Mouse (Mus musculus): ENCODE measurements around the gene Cmss1. TPM values are rescaled to one million over a fixed set of nuclear protein-coding genes. Genes with fewer than 3 reads are reported as not detected.
"Not testable (repeated sequence)": the region's sequence is repeated elsewhere in the genome, so short reads cannot be mapped to it uniquely, and the experiment has no call there.

Cmss1 gene
- total RNA-seq, 2 experiments from 2014 or later = 15.0 to 16.9 TPM

DNA sequence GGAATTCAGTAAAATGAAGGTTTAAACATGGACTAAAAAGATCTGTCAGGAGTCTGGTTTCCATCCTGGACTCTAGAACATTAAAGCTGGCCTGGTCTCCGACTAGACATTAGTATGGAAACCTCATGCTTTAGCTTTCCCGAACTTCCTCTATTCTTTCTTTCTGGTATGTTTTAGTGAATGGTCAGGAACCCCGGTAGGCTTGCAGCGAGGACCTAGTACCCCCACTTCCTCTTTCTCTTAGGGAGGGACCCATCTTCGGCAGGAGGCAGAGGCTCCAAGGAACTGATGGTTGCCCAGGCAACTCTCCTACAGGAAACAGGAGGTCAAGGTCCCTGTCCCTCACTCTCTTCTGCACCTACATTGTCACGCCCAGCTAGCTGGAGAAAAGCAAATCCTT is 210.4 kb downstream of the Cmss1 start:
- no peak for DNase-seq (ENCODE audit: low spot score in 2 of 2)

DNA sequence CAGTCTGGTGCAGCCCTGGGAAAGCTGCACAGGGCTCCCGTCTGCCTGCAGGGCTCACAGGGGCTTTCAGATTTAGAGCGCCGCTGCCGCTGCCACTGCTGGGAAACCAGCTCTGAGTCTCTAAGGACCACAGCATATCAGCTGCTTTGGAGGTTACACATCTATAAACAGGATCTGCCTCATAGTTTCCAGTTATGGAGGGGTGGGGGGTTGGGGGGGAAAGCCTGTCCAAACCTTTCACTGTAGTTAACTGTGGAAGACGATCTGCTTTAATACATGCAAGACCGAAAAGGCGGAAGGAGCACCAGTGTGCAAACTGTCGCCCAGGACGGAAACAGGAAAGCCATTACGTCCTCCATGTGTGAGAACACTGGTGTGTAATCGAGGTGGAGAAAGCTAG is 213.5 kb downstream of the Cmss1 start:
- no peak for DNase-seq (ENCODE audit: low spot score in 2 of 2)

DNA sequence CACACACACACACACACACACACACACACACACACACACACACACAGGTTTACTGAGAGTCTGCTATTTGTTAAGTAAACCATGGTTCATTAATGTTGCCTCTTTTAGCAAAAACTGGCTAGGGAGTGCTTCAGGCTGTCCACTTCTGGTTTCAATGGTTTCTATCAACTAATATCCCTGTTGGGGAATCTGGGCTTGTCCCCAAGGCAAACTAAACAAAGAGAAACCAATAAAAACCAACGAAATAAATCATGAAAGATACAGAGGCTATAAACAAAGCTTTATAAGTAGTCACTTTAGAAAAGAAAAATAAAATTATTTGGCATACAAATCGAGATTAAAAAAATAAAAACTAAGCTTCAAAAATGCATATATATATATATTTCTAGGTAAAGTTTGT is 214.2 kb downstream of the Cmss1 start:
- no peak for DNase-seq (ENCODE audit: low spot score in 2 of 2)

DNA sequence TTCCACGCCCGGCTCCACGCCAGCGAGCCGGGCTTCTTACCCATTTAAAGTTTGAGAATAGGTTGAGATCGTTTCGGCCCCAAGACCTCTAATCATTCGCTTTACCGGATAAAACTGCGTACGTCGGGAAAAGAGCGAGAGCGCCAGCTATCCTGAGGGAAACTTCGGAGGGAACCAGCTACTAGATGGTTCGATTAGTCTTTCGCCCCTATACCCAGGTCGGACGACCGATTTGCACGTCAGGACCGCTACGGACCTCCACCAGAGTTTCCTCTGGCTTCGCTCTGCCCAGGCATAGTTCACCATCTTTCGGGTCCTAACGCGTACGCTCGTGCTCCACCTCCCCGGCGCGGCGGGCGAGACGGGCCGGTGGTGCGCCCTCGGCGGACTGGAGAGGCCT is 215.5 kb downstream of the Cmss1 start:
- DNase-seq (ENCODE audit: low spot score in 2 of 2) = not testable (repeated sequence)

DNA sequence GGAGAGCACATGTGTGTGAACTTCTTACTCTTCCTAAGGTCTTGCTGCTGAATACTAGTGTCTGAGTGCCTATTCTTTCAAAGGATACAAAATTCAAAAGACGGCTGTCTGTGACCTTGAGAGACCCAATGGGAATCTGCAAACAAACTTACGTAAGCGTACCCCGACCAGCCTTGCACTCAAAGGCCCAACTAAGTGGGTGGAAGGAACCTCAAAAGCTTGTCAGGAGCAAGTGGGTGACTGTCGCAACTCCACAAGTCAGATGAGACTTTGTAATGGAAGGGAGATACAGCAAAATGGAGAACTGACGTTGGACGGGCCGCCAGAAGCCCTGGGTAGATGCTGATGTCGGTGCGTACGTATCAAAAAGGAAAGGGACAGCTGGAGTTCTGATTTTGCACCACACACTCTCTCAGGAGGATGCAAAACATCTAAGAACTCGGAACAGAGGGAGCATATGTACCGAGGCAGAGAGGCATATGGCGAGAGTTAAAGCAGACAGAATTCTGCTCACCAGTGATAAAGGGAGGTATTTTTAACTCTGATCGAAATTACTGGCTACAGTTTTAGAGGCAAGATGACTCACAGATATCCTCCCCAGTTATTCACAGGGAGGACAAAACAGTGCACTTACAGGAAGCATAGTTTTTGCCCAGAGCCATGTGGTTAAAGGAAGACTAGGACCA is 217.0 kb downstream of the Cmss1 start:
- no peak for DNase-seq (ENCODE audit: low spot score in 2 of 2)

DNA sequence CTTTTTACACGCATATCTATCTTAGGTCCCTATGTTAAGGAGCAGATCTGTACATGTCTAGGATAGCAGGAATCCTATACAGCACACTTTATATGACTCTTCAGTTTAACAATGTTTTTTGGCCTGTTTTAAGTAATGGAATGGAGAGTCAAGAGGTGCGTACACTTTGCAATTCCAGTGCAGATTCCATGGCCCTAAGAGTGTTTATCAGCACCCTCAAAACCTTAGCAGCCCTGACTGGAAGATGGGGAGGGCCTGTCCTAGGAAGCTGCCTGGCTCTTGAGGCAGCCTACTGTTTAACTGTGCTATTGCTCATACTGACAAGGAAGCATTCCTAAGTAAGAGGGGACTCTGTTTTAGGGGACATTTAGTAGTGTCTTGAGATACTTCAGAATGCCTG is 222.4 kb downstream of the Cmss1 start:
- DNase-seq (ENCODE audit: low spot score in 2 of 2) = no peak

DNA sequence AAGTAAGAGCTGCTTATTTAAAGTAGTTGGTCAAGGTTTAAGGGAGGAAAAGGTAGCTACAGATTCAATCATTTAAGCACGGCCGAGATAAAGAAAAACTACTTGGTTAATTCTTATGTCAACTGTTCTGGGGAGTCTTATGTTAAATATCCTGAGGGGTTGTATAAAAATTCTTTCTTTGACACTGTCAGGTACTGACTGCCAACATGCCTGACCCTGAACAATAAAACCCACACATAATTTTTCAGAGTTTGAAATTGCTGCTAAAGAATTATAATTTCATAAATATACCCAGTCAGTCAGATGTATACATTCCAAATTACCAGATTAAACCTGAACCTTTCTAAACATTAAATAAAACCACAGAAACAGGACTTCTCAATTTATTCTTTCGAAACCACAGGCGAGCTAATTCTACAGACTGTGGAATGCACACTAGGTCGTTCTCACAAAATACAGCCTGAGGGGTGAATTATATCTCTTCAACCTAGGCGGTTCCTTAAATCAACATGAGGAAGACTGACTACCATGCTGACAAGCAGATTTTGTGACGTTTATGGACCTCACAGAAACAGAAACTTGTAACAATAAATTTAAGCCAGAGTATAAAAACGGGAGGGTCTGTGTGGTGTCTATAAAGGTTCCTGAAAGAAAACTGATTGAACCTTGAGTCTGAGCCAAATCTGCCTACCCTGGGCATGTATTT is 223.2 kb downstream of the Cmss1 start:
- no peak for DNase-seq (ENCODE audit: low spot score in 2 of 2)

DNA sequence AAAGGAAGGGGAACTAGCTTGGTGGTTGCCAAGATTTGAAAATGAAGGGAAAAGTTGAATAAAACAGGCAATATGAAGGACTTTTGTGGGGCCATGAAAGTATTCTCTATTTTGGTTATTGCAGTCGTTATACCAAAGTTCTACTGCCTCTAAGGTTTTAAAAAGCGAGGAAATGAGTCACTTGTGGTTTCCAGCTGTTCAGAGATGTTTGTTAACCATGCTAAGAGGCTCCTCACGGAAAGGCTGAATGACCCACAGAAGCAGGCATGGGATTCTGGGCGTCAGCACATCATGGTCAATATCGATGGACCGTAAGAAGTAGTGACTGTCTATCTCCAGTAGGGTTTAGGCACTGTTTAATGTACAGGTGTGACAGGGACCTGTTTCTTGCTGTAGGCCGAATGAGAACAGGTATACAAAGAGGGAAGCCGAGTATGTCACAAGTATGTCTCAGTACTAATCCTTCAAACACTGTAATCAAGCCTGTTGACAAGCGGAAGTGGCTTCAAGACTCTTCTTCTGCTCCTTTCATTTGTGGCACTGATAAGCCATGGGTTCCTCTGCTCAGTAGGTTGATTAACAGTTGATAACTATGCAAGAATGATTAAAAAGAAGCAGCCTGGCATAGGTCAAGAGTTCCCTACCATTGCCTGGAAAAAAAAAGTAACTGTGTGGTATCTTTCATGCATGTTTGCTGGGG is 227.9 kb downstream of the Cmss1 start:
- DNase-seq (ENCODE audit: low spot score in 2 of 2) = no peak

DNA sequence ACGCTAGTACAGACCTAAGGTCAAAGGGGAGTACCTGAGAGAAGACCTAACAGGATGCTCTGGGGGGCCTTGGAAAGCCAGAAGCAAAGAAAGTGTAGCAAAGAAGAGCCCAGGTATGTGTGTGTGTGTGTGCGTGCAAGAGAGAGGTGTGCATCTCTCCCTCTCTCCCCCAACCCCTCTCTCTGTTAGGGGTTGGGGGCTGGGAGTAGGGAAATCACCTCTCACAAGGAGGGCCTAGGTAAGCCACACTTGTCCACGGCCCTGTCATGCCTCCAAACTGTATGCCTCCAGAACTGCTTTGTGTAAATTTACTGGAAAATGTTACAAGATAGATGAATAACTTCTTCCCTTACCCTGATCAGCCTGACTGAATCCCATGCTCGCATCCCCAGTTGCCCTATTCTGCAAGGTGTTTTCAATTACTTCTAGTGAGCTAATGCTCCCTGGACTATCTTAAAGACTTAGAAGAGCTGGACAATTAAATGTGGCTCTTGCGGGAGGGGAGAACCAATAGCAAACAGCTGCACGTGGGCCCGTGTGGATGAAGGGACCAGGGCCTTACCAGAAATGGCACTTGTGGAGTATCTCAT is 231.3 kb downstream of the Cmss1 start:
- no peak for DNase-seq (ENCODE audit: low spot score in 2 of 2)

DNA sequence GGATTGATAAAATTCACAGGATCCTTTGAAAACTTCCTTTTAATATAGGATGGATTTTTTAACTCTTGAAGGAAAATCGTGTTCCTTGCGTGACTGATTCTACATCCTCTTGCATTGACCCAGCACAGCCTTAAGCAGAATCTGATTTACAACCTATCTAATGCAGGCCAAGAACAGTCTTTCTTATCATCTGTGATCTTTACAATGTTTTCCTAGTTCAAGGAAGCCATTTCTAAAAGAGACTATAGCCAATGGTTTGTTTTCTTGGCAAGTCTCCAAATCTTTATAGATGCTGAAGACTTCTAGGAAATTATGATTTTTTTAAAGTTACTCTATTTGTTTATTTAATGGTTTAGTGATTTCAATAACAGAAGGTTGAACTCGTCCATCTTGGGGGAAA is 234.5 kb downstream of the Cmss1 start:
- no peak for DNase-seq (ENCODE audit: low spot score in 2 of 2)

DNA sequence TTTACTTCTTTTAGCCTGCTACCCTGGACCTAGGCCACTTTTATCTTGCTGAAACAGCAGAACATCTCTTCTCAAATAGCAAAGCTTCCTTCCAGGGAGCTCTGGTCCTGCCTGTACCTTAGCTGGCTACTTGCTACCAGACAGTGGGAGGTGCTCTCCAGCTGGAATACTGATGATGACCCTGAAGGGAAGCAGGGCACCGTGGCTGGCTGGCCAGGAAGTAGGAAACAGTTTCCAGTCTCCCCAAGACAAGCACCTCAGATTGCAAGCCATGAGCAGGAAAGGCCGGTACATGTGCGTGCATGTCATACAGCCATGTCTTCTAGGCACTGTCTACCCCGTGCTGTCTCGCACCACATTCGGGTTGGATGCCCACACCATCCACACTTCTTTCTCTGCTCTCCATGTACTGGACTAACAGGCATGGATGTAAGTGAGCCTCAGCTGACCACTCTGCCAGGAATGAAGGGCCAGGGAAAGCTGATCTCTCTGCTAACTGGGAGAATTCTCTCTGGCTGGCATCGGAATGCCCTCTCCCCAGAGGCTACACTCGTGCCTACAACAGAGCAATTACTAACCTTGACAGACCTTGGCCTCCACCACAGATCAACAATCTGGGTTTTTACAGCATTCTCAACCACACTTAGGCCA is 236.7 kb downstream of the Cmss1 start:
- DNase-seq (ENCODE audit: low spot score in 2 of 2) = no peak

DNA sequence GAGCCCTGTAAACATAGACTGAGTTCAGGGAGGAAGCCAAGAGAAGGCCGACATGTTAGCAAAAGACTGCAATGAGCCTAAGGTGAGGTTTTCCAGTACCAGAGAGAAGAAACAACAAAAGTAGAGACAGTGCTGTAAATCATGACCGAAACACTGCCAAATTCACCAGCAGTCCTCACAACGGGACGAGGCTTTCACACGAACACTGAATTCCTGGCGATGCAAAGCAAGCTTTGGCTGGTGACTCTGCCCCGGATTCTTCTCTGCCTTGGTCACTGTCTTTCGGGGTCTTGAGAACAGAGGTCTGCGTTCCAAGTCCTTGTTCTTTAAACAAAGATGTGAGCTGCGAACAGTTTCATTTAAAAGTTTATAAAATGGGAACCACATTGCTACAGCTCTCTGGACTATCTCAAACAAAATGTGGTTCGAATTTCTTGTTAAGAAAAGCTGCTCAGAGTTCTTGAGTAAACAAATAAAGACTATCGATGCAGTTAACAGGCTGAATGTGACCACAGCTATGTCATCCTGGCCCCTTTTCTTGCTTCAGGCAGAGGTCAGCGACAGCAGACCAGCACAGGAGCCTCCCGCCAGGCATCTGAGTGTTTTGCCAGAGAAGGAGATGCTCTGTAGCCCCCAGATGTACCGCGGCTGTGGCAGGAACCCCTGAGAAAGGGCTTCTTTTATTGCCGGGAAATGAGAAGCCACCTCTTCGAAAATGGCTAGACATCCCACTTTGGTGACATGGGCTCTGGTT is 239.5 kb downstream of the Cmss1 start:
- DNase-seq (ENCODE audit: low spot score in 2 of 2) = no peak

DNA sequence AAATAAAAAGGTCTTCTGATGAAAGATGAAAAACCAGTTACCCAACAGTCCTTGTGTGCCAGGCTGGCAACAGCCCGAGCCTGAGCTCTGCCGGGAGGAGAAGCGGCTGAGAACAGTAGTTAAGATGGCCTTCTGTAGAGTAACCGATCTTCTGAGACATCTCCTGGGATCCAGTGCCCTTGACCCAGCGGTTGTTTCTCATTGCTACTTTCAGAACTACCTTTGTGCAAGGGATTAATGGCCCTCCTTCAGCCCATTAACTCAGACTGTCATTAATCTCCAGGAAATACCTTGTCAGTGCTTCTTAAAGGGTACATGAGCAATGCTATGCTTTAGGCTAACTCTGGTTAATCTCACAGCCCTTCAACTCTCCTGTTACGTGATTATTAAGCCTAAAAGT is 240.5 kb downstream of the Cmss1 start:
- peak in 1 of 2 experiments; percentile 33 for DNase-seq (ENCODE audit: low spot score in 2 of 2)

DNA sequence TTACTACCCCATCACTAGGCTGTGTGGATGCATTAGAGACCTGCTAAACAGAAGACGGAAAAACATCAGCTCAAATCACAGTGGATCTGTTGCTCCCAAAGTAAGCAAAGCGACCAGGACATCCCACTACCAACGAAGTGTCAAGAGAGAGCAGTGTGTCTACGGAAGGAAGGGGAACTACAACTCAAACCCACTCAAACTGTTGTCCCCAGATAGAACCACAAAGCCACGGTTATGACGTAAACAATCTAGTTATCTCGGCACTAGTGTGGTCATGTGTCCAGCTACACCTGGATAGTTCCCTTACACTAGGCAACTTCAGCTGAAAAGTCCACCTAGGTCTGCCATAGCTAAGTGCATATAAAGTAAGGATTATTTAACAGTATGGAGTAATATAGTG is 242.2 kb downstream of the Cmss1 start:
- no peak for DNase-seq (ENCODE audit: low spot score in 2 of 2)

DNA sequence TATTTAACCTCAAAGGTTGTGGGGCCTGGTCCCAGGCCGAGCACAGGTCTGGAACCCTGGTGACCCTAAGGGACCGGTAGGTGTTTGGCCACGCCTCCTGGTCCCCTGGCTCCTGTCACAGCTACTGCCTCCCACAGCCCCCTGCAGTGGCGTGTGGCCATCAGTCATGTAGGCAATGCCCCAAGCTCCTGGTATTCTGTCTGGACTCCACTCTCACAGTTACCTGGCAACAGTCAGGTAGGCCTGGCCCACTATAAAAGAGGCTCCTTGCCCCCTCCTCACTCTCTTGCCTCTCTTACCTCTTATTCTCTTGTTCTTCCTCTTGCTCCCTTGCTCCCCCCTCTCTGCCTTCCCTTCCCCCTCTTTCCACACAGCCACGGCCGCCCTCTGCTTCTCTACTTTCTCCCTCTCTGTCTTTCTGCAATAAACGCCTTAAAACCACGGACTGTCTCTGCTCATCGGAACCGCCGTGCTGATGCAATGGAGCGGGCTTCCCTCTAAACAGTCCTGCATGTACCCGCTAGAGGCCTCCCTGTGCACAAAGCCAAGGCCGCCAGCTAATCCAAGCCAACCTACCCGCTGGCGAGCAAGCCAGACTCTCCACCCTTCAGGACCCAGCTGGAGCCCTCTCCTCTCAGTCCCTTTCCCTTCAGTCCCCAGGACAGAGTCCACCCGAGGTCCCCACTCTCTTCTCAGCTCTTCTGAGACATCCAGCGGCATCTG is 243.8 kb downstream of the Cmss1 start:
- peak; percentile 56 to 59 for DNase-seq (ENCODE audit: low spot score in 2 of 2)

DNA sequence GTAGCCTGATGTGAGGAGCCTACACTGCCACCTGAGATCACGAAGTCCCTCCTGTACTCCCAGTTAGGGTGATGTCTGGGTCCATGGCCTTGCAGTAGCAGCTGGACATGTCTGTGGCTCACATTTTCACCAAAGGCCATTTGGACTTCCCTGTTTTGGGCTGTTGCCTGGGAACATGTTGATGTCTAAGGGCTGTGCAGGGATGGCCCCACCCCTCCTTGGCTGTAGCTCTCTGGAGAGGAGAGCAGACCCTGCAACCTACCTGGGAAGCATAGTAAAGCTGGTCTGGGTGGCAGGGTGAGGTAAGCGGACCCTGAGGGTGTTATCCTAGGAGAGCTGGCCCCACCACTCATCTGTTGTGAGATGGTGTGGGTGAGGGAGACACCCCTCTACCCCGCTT is 245.9 kb downstream of the Cmss1 start:
- no peak for DNase-seq (ENCODE audit: low spot score in 2 of 2)

DNA sequence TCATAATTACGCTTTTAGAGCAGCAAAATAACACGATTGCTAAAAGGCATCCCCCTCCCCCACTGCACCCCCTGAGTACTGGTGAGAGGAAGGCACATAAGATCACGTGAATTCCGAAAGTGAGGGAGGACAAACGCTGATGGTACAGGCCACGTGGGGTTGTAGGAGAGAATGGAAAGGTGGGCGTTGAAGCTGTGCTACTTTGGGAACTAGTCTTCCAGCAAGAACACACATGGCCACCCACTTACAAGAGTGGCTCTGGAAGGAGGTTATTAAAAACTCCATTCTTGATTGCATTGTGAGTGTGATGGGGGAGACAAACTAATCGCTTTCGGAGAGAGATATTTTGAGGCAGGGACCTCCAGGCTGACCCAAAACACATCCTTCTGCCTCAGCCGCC is 247.4 kb downstream of the Cmss1 start:
- no peak for DNase-seq (ENCODE audit: low spot score in 2 of 2)

DNA sequence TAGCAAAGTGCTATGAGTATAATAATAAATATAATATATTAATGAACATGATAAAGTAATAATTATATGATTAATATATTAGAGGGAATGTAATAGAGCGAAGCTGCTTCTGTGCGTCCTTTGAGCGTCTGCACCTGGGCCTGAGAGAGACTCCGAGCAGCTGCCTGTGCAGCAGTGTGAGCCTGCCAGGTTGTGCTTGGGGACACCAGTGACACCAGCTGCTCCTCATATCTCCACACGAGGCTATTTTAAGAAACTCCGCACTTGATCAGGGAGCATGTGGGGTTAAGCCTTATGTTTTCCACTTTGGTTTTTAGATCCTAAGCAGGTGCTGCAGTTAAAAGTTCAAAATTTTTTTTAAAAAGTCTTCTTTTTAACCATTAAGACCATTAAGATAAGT is 249.7 kb downstream of the Cmss1 start:
- no peak for DNase-seq (ENCODE audit: low spot score in 2 of 2)

DNA sequence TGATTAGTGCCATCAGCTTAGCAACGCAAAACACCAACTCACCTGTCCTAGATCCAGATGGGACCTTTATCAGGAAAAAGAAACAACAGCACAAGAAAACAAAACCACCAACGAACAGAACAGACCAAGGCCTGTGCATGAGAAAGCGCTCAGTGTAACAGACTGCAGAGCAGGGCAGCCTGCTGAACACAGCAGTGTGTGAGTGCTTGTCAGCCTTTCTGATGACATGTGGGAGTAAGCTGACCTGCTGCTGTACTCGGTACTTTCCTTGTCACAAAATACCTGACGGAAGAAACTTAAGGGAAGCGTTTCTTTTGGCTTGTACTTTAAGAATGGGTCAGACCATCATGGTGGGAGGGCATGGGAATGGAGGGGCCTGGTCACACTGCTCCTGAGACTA is 250.2 kb downstream of the Cmss1 start:
- no peak for DNase-seq (ENCODE audit: low spot score in 2 of 2)

DNA sequence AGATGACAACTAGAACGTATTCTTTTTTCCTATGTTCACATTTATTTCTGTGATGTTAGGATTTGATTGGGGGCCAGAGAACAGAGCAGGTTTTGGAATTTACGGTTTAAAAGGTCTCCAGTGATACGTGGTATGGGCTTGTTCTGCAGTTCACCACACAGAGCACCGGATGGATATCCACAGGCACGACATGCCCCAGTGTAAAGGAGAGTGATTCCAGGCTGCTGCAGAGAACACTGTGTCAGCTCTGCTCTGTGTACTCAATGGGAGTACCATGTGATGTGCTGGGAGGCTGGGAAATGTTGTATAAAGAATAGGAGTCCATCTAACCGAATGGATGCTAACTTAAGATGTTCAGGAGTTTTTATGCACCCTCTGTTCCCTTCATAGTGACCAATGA is 252.7 kb downstream of the Cmss1 start:
- no peak for DNase-seq (ENCODE audit: low spot score in 2 of 2)
